Mouse (Mus musculus) heart, postnatal 25 days (tissue): Measurements from ENCODE around the gene Kctd15. TPM values are rescaled to one million over a fixed set of nuclear protein-coding genes. Genes with fewer than 3 reads are reported as not detected.

Source experiments
- DNase-seq: peaks from one replicate; pipeline ENCODE4 v3.0.0; 2022; ENCODE audit warnings: low spot score
- intact Hi-C: fragments of 180-260 bp; cut with DNase I; formaldehyde crosslinking; loops from one replicate; pipeline ENCODE4 v1.15.1; 2025
- total RNA-seq, 2 experiments: library from RNA; stranded (reverse); gene quantifications; 2 replicates each; pipeline ENCODE4 v1.2.3; 2021

Kctd15 gene
- total RNA-seq, 2 experiments from 2014 or later, result 2.8 to 3.8 TPM

GRCm38 (mm10) chr7:34632966-34633742 is 23.4 kb downstream of the Kctd15 start:
- DNase-seq, result no peak

GRCm38 (mm10) chr7:34630211-34631085 is 26.1 kb downstream of the Kctd15 start:
- peak; percentile 72 for DNase-seq
- intact Hi-C loops, result no loop called here

More at GRCm38 (mm10) chr7:34632966-34633742, 23.4 kb downstream of the Kctd15 start:
- intact Hi-C loops, result no loop called here

GRCm38 (mm10) chr7:34629702-34630210 is 26.8 kb downstream of the Kctd15 start:
- DNase-seq, result no peak
- intact Hi-C loops, result no loop called here

DNA sequence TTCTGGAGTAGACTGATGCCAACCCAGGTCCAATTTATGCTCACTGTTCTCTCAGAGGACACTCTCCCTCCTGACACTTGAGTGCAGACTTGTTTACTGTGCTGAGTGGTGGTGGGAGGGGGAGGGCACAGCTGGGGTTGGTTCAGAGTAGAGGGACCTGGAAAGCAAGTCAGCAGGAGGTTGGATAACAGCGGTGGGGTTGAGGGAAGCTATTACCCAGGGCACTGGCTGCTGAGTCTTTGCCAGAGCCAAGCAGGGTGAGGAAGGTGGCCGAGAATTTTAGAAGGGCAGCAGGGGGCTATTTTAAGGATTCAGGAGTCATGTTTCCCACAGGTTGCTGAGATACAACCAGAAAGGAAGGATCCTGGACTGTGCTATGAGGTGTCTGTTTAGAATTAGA is 36.1 kb downstream of the Kctd15 start:
- DNase-seq, result no peak
- intact Hi-C loops, result no loop called here

GRCm38 (mm10) chr7:34618141-34618890 is 38.2 kb downstream of the Kctd15 start:
- DNase-seq, result no peak
- intact Hi-C loops, result loop anchor here (5.0 kb wide), 1 partner anchor 39 kb away; the partner anchor contains the start of gene Kctd15

GRCm38 (mm10) chr7:34616275-34616674 is 40.3 kb downstream of the Kctd15 start:
- intact Hi-C loops, result loop anchor here (5.0 kb wide), 1 partner anchor 41 kb away; the partner anchor contains the start of gene Kctd15
- DNase-seq, result no peak

DNA sequence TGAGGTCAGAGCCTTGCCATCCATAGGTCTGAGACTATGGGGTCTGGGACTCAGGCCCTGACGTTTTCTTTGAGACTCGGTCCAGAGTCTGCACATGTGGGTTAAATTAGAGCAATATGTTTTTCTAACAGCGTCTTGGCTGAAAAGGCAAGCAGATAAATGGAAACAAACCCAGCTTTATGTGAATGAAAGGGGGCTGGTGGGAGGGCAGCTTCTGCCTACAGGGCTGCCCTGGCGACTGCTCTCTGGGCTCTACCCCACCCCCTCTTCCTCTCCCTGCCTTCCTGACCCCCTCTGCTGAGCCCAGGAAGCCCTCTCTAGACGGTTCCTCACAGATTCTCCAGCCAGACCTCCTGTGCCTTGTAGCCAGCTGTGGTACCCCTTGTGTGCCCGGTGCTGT is 46.1 kb downstream of the Kctd15 start:
- intact Hi-C loops, result no loop called here
- no peak for DNase-seq

DNA sequence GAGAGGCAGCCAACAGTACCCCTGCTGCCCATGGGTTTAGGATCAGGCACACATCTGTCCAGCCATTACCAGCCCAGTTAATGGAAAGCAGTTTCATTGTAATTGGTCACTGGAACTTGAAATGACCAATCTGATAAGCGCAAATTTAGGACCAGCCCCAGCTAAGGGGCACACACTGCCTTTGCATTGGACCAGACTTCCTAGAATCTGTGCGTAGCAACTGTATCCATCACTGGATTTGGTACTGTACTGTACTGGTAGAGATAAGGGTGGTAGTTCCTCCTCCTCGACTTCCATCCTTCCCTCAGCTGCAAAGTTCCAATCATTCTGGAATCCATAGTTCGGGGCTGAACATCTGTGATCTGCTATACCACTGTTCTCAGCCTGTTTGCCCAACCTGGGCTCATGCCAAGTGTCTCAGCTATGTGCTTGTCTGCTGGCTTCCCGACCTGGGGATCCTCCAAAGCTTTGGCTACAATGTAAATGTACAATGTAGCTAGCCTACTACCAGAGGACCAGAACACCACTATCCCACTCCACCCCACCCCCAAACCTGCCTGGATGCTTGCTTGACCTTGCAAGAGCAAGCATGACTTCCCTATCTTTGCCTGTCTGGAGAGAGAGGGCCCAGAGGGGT is 49.1 kb downstream of the Kctd15 start:
- no peak for DNase-seq
- intact Hi-C loops, result no loop called here

DNA sequence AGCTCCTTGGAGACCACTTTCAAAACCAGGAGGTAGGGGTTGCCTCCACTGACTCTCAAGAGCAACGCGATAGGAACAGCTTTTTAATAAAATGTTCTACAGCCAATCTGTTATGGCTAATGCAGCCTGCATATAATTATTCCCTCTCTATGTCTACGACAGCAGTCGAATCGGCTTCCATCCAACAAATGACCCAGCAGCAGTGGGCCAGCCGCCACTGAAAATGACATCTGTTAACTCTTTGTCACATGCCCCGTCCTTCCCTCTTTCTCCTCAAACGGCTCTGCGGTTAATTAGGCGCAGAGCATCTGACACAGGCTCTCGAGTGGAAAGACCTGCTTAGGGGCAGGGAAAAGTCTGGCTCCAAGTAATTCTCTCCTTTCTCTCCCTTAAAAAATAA is 49.8 kb downstream of the Kctd15 start:
- no peak for DNase-seq

DNA sequence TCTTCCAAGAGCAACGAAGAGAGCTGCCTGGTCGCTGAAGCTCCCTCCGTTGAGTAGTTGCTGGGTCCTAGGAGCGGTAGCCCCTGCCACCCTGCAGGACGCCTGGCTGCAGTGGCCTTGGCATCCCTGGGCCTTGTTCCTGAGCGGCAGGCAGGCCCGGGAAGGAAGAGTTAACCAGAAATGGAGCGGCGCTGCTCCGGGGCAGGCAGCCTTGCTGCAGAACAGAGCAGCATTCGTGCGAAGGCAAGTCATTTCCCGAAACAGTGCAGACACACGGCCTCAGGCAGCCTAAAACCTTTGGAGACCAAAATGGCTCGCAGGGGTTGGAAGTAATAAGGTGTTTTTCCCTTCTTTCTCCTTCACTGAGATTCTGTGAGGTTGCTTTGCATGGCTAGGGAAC is 50.5 kb downstream of the Kctd15 start:
- intact Hi-C loops, result no loop called here
- no peak for DNase-seq

More for the DNA sequence above, 49.8 kb downstream of the Kctd15 start:
- intact Hi-C loops, result no loop called here

GRCm38 (mm10) chr7:34598576-34598975 is 58.0 kb downstream of the Kctd15 start:
- no peak for DNase-seq
- intact Hi-C loops, result no loop called here

DNA sequence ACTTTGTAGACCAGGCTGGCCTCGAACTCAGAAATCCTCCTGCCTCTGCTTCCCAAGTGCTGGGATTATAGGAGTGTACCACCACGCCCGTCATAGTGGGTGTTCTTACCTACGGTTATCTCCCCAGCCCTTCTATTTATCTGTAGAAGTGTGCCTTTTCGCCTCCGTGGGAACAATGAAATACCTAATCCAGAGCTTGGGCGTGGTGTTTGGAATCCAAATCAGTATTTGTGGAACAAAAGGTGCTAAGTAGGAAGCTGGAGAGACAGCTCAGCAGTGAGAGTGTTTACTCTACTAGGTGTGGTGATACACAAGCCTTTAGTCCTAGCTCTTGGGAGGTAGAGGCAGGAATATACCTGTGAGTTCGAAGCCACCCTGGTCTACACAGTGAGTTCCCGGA is 58.5 kb downstream of the Kctd15 start:
- DNase-seq, result no peak
- intact Hi-C loops, result no loop called here

- DNase-seq, result no peak
- intact Hi-C loops, result no loop called here
These were observed 59.8 kb downstream of the Kctd15 start for GRCm38 (mm10) chr7:34596531-34597235.

GRCm38 (mm10) chr7:34595307-34595565 is 61.3 kb downstream of the Kctd15 start:
- DNase-seq, result no peak

DNA sequence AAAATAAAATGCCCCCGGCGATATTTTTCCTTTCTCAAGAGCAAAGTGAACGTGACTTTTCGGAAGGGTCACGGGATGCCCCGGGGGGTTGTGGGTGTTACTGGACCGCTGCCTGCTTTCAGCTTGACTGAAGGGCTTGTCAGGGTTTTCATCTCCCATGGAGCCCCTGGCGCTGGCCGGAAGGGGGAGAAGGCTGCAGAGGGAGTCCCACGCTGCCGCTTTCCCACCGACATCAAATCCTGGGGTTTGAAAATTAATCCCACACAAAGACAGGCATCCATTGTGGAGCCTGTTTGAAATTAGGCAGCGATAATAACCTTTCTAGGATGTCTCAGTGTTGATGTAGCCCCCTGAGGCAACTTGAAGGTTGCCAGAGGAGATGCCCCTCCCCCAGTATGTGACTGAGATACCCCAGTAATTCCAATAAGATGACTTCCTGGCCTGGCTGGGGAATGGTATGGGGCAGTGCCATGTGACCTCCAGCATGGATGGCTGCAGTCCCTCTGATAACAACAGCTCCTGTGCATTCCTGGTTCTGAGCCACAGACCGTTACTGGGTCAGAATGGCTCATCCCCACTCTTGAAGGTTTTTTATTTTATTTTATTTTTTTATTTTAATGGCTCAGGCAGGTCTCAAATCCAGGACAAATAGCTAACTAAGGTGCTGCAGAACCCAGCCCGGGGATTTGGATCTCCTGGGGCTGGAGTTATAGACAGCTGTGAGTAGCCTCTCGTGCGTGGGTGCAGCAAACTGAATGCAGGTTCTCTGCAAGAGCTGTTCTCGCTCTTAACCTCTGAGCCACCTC is 61.8 kb downstream of the Kctd15 start:
- intact Hi-C loops, result no loop called here
- peak; percentile 8 for DNase-seq

More at GRCm38 (mm10) chr7:34595307-34595565, 61.3 kb downstream of the Kctd15 start:
- intact Hi-C loops, result no loop called here

DNA sequence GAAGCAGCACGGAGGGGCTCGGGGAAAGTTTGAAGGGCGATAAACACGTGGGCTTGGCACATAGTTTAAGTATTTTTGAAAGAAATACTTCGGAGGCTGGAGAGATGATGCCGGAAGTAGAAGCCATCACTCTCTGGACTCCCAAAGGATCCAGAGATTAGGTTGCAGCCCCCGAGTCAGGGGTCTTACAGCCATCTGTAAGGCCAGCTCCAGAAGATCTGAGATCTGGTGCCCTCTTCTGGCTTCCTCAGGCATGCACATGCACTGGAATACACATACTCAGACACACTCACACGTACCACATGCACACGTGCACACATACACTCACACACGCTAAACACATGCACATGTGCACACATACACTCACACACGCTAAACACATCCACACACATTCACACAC is 65.8 kb downstream of the Kctd15 start:
- intact Hi-C loops, result no loop called here
- no peak for DNase-seq
